Mouse (Mus musculus) thymus, postnatal 25 days (tissue): ENCODE measurements at regions not wholly inside any gene's neighbourhood (a gene's known extent, or its start where the extent isn't known, plus 50 kb on each side); places are given as distances from the start of the nearest gene placed in this dataset.
A peak's percentile ranks its signal among the peaks of the same experiment; 100 is the strongest.
"Not testable (repeated sequence)": the region's sequence is repeated elsewhere in the genome, so short reads cannot be mapped to it uniquely, and the experiment has no call there.

Experiments
- DNase-seq: peaks from one replicate; pipeline ENCODE4 v3.0.0; 2022

DNA sequence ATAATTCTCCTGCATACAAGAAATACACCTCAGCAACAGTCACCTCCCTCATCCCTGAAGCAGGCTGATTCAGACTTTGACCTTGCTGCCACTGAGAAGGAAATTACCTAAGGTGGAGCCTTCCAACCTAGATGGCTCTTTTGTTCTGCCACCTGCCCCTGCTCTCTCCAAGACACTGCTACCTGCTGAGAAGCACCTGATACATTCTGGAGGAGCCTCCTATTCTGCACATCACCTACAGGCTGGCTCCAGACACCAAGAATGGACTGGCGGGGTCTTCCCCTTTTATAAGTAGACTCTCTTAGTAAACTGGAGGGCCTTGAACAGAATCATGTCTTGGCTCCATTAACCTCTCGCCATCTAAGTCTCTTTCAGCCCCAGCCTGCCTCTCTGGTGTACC, 1149.5 kb upstream of the 2610301B20Rik start:
- not testable (repeated sequence) for DNase-seq

- DNase-seq, result no peak
Observed at GRCm38 (mm10) chr4:9737691-9738090, 1136.6 kb upstream of the 2610301B20Rik start.

GRCm38 (mm10) chr4:9747411-9747938, 1126.8 kb upstream of the 2610301B20Rik start:
- no peak for DNase-seq

DNA sequence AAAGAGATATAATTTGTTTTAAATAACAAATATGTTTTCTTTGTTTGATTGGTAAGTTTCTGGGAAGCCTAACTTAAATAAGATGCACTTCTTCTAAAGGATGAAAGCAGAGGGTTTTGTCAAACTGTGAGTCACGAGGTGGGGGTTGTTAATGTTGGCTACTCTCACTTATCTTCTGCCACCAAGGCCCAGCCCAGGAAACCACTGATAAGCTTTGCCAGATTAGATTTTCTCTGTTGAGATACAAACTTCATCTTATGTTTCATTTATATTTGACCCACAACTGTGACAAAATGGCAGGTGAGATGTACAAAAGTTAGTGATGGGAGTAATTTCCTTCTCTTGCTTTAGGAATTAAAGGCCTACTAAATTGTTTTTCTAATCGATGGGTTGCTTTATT, 1126.2 kb upstream of the 2610301B20Rik start:
- DNase-seq, result no peak

- DNase-seq, result no peak
Observed at GRCm38 (mm10) chr4:9749877-9750276, 1124.4 kb upstream of the 2610301B20Rik start.

DNA sequence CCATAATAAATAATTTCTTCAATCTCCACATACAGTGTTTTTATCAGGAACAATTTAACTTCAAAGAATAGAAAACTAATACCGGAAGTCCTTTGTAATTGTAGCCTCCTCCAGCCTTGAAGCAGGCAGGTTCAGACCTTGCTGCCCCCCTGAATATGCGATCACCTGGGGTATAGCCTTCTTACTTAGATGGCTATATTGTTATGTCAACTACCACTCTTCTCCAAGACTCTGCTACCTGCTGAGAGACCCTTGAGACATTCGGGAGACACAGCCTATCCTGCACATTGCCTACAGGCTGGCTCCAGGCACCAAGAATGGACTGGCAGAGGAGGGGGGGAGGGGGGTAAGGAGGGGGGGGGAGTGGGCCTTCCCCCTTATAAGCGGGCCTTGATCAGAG, 1123.9 kb upstream of the 2610301B20Rik start:
- DNase-seq, result no peak

DNA sequence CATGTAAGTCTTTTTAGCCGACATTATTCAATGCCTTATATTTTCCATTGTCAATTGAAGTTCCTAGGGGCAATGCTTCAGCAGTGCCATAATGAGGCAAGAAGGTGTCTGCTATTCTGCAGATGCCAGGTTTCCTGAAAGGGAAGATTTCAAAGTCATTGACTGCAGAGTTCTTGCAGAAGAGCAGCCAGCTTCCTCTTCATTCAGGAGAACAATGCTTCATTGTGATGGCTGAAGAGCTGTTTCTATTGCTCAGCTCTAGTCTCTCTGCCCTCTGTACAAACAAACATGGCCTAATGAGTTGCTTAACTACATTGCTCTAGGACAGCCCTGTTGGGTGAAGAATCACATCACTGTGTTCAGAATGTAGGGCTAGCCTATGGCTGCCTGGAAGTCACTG, 1111.0 kb upstream of the 2610301B20Rik start:
- DNase-seq, result no peak

GRCm38 (mm10) chr4:9769633-9770205, 1104.6 kb upstream of the 2610301B20Rik start:
- DNase-seq, result no peak

GRCm38 (mm10) chr4:9770372-9771102, 1103.8 kb upstream of the 2610301B20Rik start:
- DNase-seq, result peak; percentile 29

DNA sequence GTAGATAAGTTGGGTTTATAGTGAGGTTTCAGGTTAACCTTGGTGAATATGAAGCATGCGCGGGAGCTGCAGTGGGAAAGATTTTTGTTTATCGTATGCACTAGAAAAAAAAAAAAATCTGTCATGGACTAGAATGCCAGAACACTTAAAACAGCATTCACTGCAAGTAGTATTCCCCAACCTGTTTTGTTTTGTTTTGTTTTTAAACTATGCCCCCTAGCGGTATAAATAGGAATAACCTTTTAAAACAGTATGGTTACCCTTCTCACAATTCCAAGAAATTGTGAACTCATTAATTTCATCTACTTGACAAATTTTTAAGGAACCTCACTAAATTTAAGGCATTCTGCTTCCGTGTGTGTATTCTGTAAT, 1103.2 kb upstream of the 2610301B20Rik start:
- no peak for DNase-seq

DNA sequence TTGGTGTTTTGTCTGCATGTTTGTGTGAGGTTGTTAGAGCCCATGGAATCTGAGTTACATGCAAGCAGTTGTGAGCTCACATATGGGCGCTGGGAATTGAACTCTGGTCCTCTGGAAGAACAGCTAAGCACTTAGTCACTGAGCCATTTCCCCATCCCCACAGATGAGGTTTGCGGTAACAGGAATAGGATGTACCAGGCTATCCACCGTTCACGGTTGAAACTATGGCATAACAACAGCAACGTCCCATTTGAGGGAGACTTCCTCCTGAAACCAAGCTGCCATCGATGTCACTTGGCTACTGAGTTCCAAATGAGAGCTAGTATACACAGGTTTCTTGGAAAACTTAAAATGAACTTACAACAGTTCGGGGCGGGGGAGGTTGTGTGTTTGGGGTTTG, 1095.9 kb upstream of the 2610301B20Rik start:
- no peak for DNase-seq

- DNase-seq, result no peak
Observed at GRCm38 (mm10) chr4:9779594-9779993, 1094.7 kb upstream of the 2610301B20Rik start.

GRCm38 (mm10) chr4:9780179-9780578, 1094.1 kb upstream of the 2610301B20Rik start:
- peak; percentile 34 for DNase-seq

DNA sequence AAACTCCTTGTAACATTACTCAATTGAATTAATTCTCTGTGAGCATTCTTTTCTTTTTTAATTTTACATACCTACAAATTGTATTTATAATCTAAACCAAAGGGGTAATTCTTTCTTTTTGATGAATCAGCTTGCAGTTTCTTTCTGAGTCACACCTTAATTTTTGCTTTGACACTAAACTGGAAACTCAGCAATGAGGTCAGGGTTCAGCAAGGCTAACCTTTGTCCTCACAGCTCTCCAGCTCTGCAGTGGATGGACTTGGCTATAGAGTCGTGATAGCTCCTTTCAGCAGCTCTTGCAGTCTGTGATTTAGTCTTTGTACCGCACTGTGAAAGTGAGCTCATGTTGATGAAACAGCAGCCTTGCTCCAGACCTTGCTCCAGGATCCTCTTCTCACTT, 1093.0 kb upstream of the 2610301B20Rik start:
- no peak for DNase-seq

- DNase-seq, result no peak
Observed at GRCm38 (mm10) chr4:9787795-9788365, 1086.4 kb upstream of the 2610301B20Rik start.

DNA sequence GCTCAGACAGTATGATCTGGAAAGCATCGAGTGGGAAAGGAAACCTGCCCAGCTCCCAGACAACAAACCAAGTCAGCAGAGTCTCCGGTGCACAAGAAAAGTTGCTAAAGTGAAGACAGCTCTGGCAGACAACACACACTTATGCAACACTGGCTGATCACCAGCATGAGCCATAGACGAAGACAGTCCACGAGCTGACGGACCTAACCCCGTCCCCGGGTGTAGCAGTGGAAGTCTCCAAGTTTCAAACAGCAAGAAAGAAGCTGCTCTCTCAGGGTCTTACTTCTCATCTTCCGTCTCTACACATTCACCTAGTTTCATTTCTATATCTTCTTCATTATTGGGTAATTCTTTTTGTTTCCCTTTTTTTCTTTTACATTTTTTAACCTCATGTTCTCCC, 1083.8 kb upstream of the 2610301B20Rik start:
- DNase-seq, result no peak
